Mouse (Mus musculus): Measurements from ENCODE around the gene Ccdc148. TPM values are rescaled to one million over a fixed set of nuclear protein-coding genes. Genes with fewer than 3 reads are reported as not detected.

The Ccdc148 gene
- polyA plus RNA-seq, 1 experiment = 0.14 TPM

DNA sequence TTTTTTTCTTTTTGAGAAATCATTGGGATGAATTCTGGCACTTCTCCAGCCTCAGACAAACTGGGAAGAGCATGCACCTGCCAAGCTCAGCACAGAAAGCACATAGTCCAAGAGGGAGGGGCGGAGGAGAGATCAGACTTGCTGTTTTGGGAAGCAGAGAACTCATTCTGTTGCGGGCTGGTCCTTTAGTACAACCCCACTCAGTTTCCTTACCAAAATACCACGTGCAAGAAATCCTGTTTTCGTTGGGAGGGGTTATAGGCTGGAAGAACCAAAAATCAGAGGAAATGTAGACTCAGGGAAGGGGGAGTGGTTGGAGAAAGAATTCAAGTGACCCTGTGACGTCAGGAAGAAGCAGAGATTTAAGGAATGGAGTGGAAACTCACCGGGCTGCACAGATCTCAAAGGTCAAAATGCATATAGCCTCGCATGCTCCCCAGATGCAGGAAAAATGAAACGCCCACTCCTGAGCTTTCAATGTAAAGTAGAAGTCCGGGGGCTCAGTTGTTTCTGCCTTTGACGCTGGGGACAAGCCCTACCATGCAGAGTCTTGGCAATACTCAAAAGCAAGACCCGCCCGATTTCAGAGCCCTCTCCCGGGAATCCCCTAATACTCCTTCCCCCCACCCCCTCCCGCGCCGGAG is 400 bp downstream of the Ccdc148 start:
- H3K36me3 ChIP-seq (ENCODE audit: control insufficient read depth, insufficient read depth, low read length) = no peaks in the 10 kb centered on the region
- peak overlapping the region; percentile 82 for H3K27ac ChIP-seq (ENCODE audit: insufficient read depth, low read depth, low read length)
- H3K4me1 ChIP-seq (ENCODE audit: control insufficient read depth, insufficient read depth, insufficient read length, low read length) = peaks cover 5% of the 10 kb centered on the region
- TF ChIP-seq POLR2A (IDR thresholded peaks at IDR 0.05; ENCODE audit: low read depth, low read length) (no peak), CTCF (IDR thresholded peaks at IDR 0.05; ENCODE audit: extremely low read depth, insufficient read length, insufficient replicate concordance, low read depth, low read length) (no peak)
- 1% methylated on average over 16 of the region's 16 CpGs for WGBS
- peak overlapping the region; percentile 78 for H3K4me3 ChIP-seq (ENCODE audit: low read depth, low read length)
- no peaks in the 10 kb centered on the region for H3K27me3 ChIP-seq (ENCODE audit: control insufficient read depth, insufficient read depth, low read length)

- no peaks in the 10 kb centered on the region for H3K27me3 ChIP-seq (ENCODE audit: control insufficient read depth, insufficient read depth, low read length)
- no peaks in the 10 kb centered on the region for H3K36me3 ChIP-seq (ENCODE audit: control insufficient read depth, insufficient read depth, low read length)
- H3K4me3 ChIP-seq (ENCODE audit: low read depth, low read length) = no peak overlapping the region
- WGBS = 40% methylated on average over 2 of the region's 2 CpGs
- H3K27ac ChIP-seq (ENCODE audit: insufficient read depth, low read depth, low read length) = peak overlapping the region; percentile 64
- no peak for TF ChIP-seq POLR2A (IDR thresholded peaks at IDR 0.05; ENCODE audit: low read depth, low read length)
- TF ChIP-seq CTCF (IDR thresholded peaks at IDR 0.05; ENCODE audit: extremely low read depth, insufficient read length, insufficient replicate concordance, low read depth, low read length) = no peak
- H3K4me1 ChIP-seq (ENCODE audit: control insufficient read depth, insufficient read depth, insufficient read length, low read length) = no peaks in the 10 kb centered on the region
Measured at GRCm38 (mm10) chr2:59158117-59158516, 2.4 kb downstream of the Ccdc148 start.

DNA sequence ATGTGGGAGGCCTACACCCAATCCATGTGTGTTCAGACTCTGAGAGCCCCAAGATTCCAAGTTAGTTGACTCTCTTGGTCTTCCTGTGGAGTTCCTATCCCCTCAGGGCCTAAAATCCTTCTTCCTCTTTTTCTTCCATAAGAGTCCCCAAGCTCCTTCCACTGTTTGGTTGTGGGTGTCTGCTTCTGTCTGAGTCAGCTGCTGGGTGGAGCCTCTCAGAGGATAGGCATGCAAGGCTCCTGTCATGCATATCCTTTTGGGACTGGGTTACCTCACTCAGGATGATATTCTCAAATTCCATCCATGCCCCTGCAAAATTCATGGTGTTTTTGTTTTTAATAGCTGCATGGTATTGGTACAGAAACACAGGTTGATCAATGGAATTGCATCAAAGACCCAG is 5.1 kb downstream of the Ccdc148 start:
- H3K36me3 ChIP-seq (ENCODE audit: control insufficient read depth, insufficient read depth, low read length) = no peaks in the 10 kb centered on the region
- H3K4me3 ChIP-seq (ENCODE audit: low read depth, low read length) = no peak overlapping the region
- no peaks in the 10 kb centered on the region for H3K4me1 ChIP-seq (ENCODE audit: control insufficient read depth, insufficient read depth, insufficient read length, low read length)
- TF ChIP-seq CTCF (IDR thresholded peaks at IDR 0.05; ENCODE audit: extremely low read depth, insufficient read length, insufficient replicate concordance, low read depth, low read length) (no peak), POLR2A (IDR thresholded peaks at IDR 0.05; ENCODE audit: low read depth, low read length) (no peak)
- no peak overlapping the region for H3K27ac ChIP-seq (ENCODE audit: insufficient read depth, low read depth, low read length)
- no peaks in the 10 kb centered on the region for H3K27me3 ChIP-seq (ENCODE audit: control insufficient read depth, insufficient read depth, low read length)

- 35% methylated on average over 8 of the region's 8 CpGs for WGBS
- Histone ChIP-seq H3K4me1 (ENCODE audit: control insufficient read depth, insufficient read depth, insufficient read length, low read length) (peaks cover 7% of the 10 kb centered on the region), H3K36me3 (ENCODE audit: control insufficient read depth, insufficient read depth, low read length) (no peaks in the 10 kb centered on the region), H3K27me3 (ENCODE audit: control insufficient read depth, insufficient read depth, low read length) (no peaks in the 10 kb centered on the region), H3K4me3 (ENCODE audit: low read depth, low read length) (no peak overlapping the region), H3K27ac (ENCODE audit: insufficient read depth, low read depth, low read length) (no peak overlapping the region)
- no peak for TF ChIP-seq POLR2A (IDR thresholded peaks at IDR 0.05; ENCODE audit: low read depth, low read length)
- no peak for TF ChIP-seq CTCF (IDR thresholded peaks at IDR 0.05; ENCODE audit: extremely low read depth, insufficient read length, insufficient replicate concordance, low read depth, low read length)
Measured at GRCm38 (mm10) chr2:59131044-59131443, 29.4 kb downstream of the Ccdc148 start.

- Histone ChIP-seq H3K27me3 (ENCODE audit: control insufficient read depth, insufficient read depth, low read length) (no peaks in the 10 kb centered on the region), H3K4me1 (ENCODE audit: control insufficient read depth, insufficient read depth, insufficient read length, low read length) (peaks cover 5% of the 10 kb centered on the region; the same call in 1 of the 2 replicates), H3K27ac (ENCODE audit: insufficient read depth, low read depth, low read length) (no peak overlapping the region), H3K4me3 (ENCODE audit: low read depth, low read length) (no peak overlapping the region), H3K36me3 (ENCODE audit: control insufficient read depth, insufficient read depth, low read length) (no peaks in the 10 kb centered on the region)
- WGBS = 62% methylated on average over 8 of the region's 8 CpGs
- TF ChIP-seq CTCF (IDR thresholded peaks at IDR 0.05; ENCODE audit: extremely low read depth, insufficient read length, insufficient replicate concordance, low read depth, low read length) = no peak
- TF ChIP-seq POLR2A (IDR thresholded peaks at IDR 0.05; ENCODE audit: low read depth, low read length) = no peak
Measured at GRCm38 (mm10) chr2:59129821-59130220, 30.7 kb downstream of the Ccdc148 start.

DNA sequence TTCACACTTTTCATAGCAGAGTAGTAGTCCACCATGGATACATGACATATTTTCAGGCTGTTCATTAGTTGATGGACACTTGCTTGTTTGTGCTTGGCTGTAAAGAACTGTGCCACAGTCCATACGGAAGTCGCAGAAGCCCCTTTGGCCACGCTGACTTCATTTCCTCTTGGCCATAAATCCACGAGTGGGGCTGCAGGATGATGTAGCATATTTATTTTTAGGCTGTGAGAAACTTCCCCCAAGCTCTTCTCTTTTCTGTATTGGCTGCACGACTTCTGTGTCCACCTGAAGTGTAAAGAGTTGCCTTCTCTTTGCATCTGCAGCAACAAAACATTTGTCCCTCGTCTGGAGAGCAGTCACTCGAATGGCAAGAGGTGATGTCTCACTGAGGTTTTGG is 31.5 kb downstream of the Ccdc148 start:
- no peaks in the 10 kb centered on the region for H3K27me3 ChIP-seq (ENCODE audit: control insufficient read depth, insufficient read depth, low read length)
- no peaks in the 10 kb centered on the region for H3K36me3 ChIP-seq (ENCODE audit: control insufficient read depth, insufficient read depth, low read length)
- peaks cover 5% of the 10 kb centered on the region; the same call in 1 of the 2 replicates for H3K4me1 ChIP-seq (ENCODE audit: control insufficient read depth, insufficient read depth, insufficient read length, low read length)
- no peak overlapping the region for H3K4me3 ChIP-seq (ENCODE audit: low read depth, low read length)
- TF ChIP-seq CTCF (IDR thresholded peaks at IDR 0.05; ENCODE audit: extremely low read depth, insufficient read length, insufficient replicate concordance, low read depth, low read length) (no peak), POLR2A (IDR thresholded peaks at IDR 0.05; ENCODE audit: low read depth, low read length) (no peak)
- WGBS = 76% methylated on average over 7 of the region's 7 CpGs
- H3K27ac ChIP-seq (ENCODE audit: insufficient read depth, low read depth, low read length) = no peak overlapping the region

DNA sequence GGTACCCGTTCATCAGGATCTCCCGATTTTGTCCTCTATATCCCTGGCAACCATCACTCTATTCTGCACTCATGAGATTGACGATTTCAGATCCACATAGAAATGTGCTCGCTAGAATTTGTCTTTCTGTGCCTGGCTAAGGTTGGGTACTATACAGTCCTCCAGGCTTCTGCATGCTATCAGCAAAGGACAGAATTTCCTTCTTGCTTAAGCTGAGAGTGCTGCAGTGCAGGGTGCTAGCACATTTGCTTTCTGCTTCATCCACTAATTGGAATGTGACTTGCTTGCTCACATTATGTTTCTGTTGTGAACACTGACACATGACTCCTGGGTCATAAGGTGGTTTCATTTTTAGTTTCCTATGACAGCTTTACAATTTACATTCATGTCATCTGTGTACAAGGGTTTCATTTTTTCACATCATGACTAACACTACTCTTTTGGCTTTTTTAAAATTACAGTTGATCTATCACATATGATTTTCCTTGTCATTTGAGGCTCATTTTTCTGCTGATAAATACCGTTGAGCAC is 104.8 kb downstream of the Ccdc148 start:
- 65% methylated on average over 5 of the region's 5 CpGs for WGBS
- H3K4me1 ChIP-seq (ENCODE audit: control insufficient read depth, insufficient read depth, insufficient read length, low read length) = no peaks in the 10 kb centered on the region
- no peaks in the 10 kb centered on the region for H3K27me3 ChIP-seq (ENCODE audit: control insufficient read depth, insufficient read depth, low read length)
- no peaks in the 10 kb centered on the region for H3K36me3 ChIP-seq (ENCODE audit: control insufficient read depth, insufficient read depth, low read length)
- no peak for TF ChIP-seq POLR2A (IDR thresholded peaks at IDR 0.05; ENCODE audit: low read depth, low read length)
- no peak for TF ChIP-seq CTCF (IDR thresholded peaks at IDR 0.05; ENCODE audit: extremely low read depth, insufficient read length, insufficient replicate concordance, low read depth, low read length)
- no peak overlapping the region for H3K27ac ChIP-seq (ENCODE audit: insufficient read depth, low read depth, low read length)
- H3K4me3 ChIP-seq (ENCODE audit: low read depth, low read length) = no peak overlapping the region

All from small intestine, adult 2 months (tissue).